Mouse (Mus musculus): ENCODE measurements at regions not wholly inside any gene's neighbourhood (a gene's known extent, or its start where the extent isn't known, plus 50 kb on each side); places are given as distances from the start of the nearest gene placed in this dataset.

- DNase-seq (ENCODE audit: low read depth, low spot score), result no peak
These were observed 59.9 kb upstream of the Gas1 start for GRCm38 (mm10) chr13:60237091-60237490.

- no peak for DNase-seq (ENCODE audit: low read depth, low spot score)
These were observed 65.4 kb upstream of the Gas1 start for GRCm38 (mm10) chr13:60242447-60243109.

- no peak for DNase-seq (ENCODE audit: low read depth, low spot score)
These were observed 65.9 kb upstream of the Gas1 start for GRCm38 (mm10) chr13:60243110-60243481.

GRCm38 (mm10) chr13:60255162-60255561 lies 78.0 kb upstream of the Gas1 start:
- no peak for DNase-seq (ENCODE audit: low read depth, low spot score)

GRCm38 (mm10) chr13:60255715-60256114 lies 78.5 kb upstream of the Gas1 start:
- DNase-seq (ENCODE audit: low read depth, low spot score), result no peak

GRCm38 (mm10) chr13:60256997-60257396 lies 79.8 kb upstream of the Gas1 start:
- no peak for DNase-seq (ENCODE audit: low read depth, low spot score)

- no peak for DNase-seq (ENCODE audit: low read depth, low spot score)
These were observed 80.7 kb upstream of the Gas1 start for GRCm38 (mm10) chr13:60257878-60258277.

- no peak for DNase-seq (ENCODE audit: low read depth, low spot score)
These were observed 85.4 kb upstream of the Gas1 start for GRCm38 (mm10) chr13:60262449-60263028.

GRCm38 (mm10) chr13:60264504-60264903 lies 87.3 kb upstream of the Gas1 start:
- DNase-seq (ENCODE audit: low read depth, low spot score), result no peak

- no peak for DNase-seq (ENCODE audit: low read depth, low spot score)
These were observed 90.4 kb upstream of the Gas1 start for GRCm38 (mm10) chr13:60267557-60267956.

GRCm38 (mm10) chr13:60268256-60268655 lies 91.1 kb upstream of the Gas1 start:
- no peak for DNase-seq (ENCODE audit: low read depth, low spot score)

GRCm38 (mm10) chr13:60269406-60269841 lies 92.3 kb upstream of the Gas1 start:
- no peak for DNase-seq (ENCODE audit: low read depth, low spot score)

GRCm38 (mm10) chr13:60270526-60270925 lies 93.4 kb upstream of the Gas1 start:
- DNase-seq (ENCODE audit: low read depth, low spot score), result no peak

- DNase-seq (ENCODE audit: low read depth, low spot score), result no peak
These were observed 96.2 kb upstream of the Gas1 start for GRCm38 (mm10) chr13:60273331-60273730.

GRCm38 (mm10) chr13:60282543-60283251 lies 105.5 kb upstream of the Gas1 start:
- DNase-seq (ENCODE audit: low read depth, low spot score), result no peak

GRCm38 (mm10) chr13:60286525-60287224 lies 109.5 kb upstream of the Gas1 start:
- DNase-seq (ENCODE audit: low read depth, low spot score), result no peak

GRCm38 (mm10) chr13:60289650-60290049 lies 112.5 kb upstream of the Gas1 start:
- no peak for DNase-seq (ENCODE audit: low read depth, low spot score)

GRCm38 (mm10) chr13:60290820-60291219 lies 113.7 kb upstream of the Gas1 start:
- no peak for DNase-seq (ENCODE audit: low read depth, low spot score)

GRCm38 (mm10) chr13:60291344-60291743 lies 114.2 kb upstream of the Gas1 start:
- no peak for DNase-seq (ENCODE audit: low read depth, low spot score)

GRCm38 (mm10) chr13:60296201-60296895 lies 119.2 kb upstream of the Gas1 start:
- DNase-seq (ENCODE audit: low read depth, low spot score), result no peak

GRCm38 (mm10) chr13:60296896-60297275 lies 119.7 kb upstream of the Gas1 start:
- DNase-seq (ENCODE audit: low read depth, low spot score), result no peak

GRCm38 (mm10) chr13:60298575-60298974 lies 121.4 kb upstream of the Gas1 start:
- no peak for DNase-seq (ENCODE audit: low read depth, low spot score)

All from A20 (cell line).